Mouse (Mus musculus) G1E (cell line): ENCODE measurements around the gene Kif26a. TPM values are rescaled to one million over a fixed set of nuclear protein-coding genes. Genes with fewer than 3 reads are reported as not detected.

Experiments
- ATAC-seq: 2 replicates; pipeline ENCODE4 v1.8.0; 2016; ENCODE audit warnings: mild to moderate bottlenecking; ENCODE audit not compliant: insufficient number of reproducible peaks, poor library complexity, low FRiP score, severe bottlenecking; ENCODE audit errors: extremely low read depth
- DNase-seq: peaks from one replicate; pipeline ENCODE4 v3.0.0; 2012; ENCODE audit warnings: low spot score
- H3K27me3 ChIP-seq: 2 replicates; pipeline ENCODE4 v1.6.1; 2012; ENCODE audit warnings: mild to moderate bottlenecking, low read length, inconsistent platforms; ENCODE audit not compliant: insufficient read depth
- H3K36me3 ChIP-seq: replicated peaks from 2 replicates; pipeline ENCODE3; 2012; ENCODE audit warnings: mild to moderate bottlenecking, inconsistent platforms
- H3K4me1 ChIP-seq: 2 replicates; pipeline ENCODE4 v1.6.1; 2012; ENCODE audit warnings: low read depth, low read length, inconsistent platforms, mixed read lengths; ENCODE audit not compliant: insufficient read depth
- H3K4me3 ChIP-seq: 2 replicates; pipeline ENCODE4 v1.5.1; 2012; ENCODE audit warnings: low read depth, mild to moderate bottlenecking, inconsistent platforms, low read length, moderate library complexity, mixed read lengths
- H3K9me3 ChIP-seq: replicated peaks from 2 replicates; pipeline ENCODE4 v1.6.1; 2012; ENCODE audit warnings: inconsistent platforms
- CTCF ChIP-seq: IDR thresholded peaks from 2 replicates; pipeline ENCODE4 v1.5.1; 2012; ENCODE audit warnings: low read depth, low read length, inconsistent platforms, mixed read lengths
- GATA1 ChIP-seq: IDR thresholded peaks from 2 replicates; pipeline ENCODE4 v1.6.1; 2012; ENCODE audit warnings: borderline replicate concordance, low read length, inconsistent platforms, mixed read lengths
- GATA2 ChIP-seq: IDR thresholded peaks from 2 replicates; pipeline ENCODE4 v1.6.1; 2012; ENCODE audit warnings: low read depth, low read length, inconsistent platforms, borderline replicate concordance
- POLR2AphosphoS5 ChIP-seq: IDR thresholded peaks from 2 replicates; pipeline ENCODE4 v1.6.1; 2012; ENCODE audit warnings: low read depth, low read length, inconsistent platforms; ENCODE audit not compliant: insufficient replicate concordance
- TAL1 ChIP-seq: conservative IDR thresholded peaks from 2 replicates; pipeline ENCODE4 v1.6.1; 2012; ENCODE audit warnings: low read depth, low read length, inconsistent platforms, mixed read lengths
- polyA plus RNA-seq: library from polyadenylated mRNA; stranded (reverse); fragments of >175 nt; gene quantifications from 2 replicates; pipeline ENCODE4 v1.2.3, GENCODE M21; 2012
- total RNA-seq, 2 experiments: library from RNA; stranded (forward) in 1 of 2; stranded (reverse) in 1 of 2; fragments of 200-1000 nt in 1 of 2; fragments of >200 nt in 1 of 2; fragmentation: Nextera tagmentation in 1 of 2; gene quantifications; 2 replicates each; pipeline ENCODE4 v1.2.3; 2014 to 2017

Kif26a gene
- total and polyA plus RNA-seq, 3 experiments = not detected

- Histone ChIP-seq H3K4me1 (peaks cover 7% of the 10 kb centered on the region; the same call in 1 of the 2 replicates), H3K27me3 (peaks cover 22% of the 10 kb centered on the region), H3K36me3 (no peaks in the 10 kb centered on the region), H3K4me3 (no peak within 1 kb of the TSS), H3K9me3 (no peaks in the 10 kb centered on the region)
- DNase-seq = no peak
- TF ChIP-seq POLR2AphosphoS5 = no peak
- TF ChIP-seq CTCF = no peak
- TF ChIP-seq GATA2 = no peak
- no peak for TF ChIP-seq GATA1
- no peak for TF ChIP-seq TAL1
- ATAC-seq = no peak
These were observed 39.5 kb upstream of the Kif26a start, which contains the start of gene Aspg for GRCm38 (mm10) chr12:112106541-112106971. Gene Aspg (plus strand): TSS chr12:112106679.

- no peak overlapping the region for H3K4me3 ChIP-seq
- peaks cover 28% of the 10 kb centered on the region for H3K27me3 ChIP-seq
- ATAC-seq = no peak
These were observed 38.3 kb upstream of the Kif26a start for GRCm38 (mm10) chr12:112107685-112108084.

GRCm38 (mm10) chr12:112108696-112109445 lies 37.1 kb upstream of the Kif26a start:
- no peak for ATAC-seq
- H3K4me1 ChIP-seq = 0 out of 2 replicates have a peak, but pooled peaks cover 3% of the 10 kb centered on the region
- no peaks in the 10 kb centered on the region for H3K9me3 ChIP-seq
- TF ChIP-seq POLR2AphosphoS5 (no peak), GATA2 (no peak), GATA1 (no peak), CTCF (no peak), TAL1 (no peak)
- no peak for DNase-seq
- peaks cover 28% of the 10 kb centered on the region for H3K27me3 ChIP-seq
- H3K4me3 ChIP-seq = no peak overlapping the region
- H3K36me3 ChIP-seq = no peaks in the 10 kb centered on the region

More at GRCm38 (mm10) chr12:112107685-112108084, 38.3 kb upstream of the Kif26a start:
- no peaks in the 10 kb centered on the region for H3K36me3 ChIP-seq
- DNase-seq = no peak
- peaks cover 7% of the 10 kb centered on the region; the same call in 1 of the 2 replicates for H3K4me1 ChIP-seq
- TF ChIP-seq POLR2AphosphoS5 (no peak), GATA1 (no peak), TAL1 (no peak)
- no peaks in the 10 kb centered on the region for H3K9me3 ChIP-seq

- H3K27me3 ChIP-seq = peaks cover 28% of the 10 kb centered on the region
- H3K9me3 ChIP-seq = no peaks in the 10 kb centered on the region
- no peak for TF ChIP-seq TAL1
- TF ChIP-seq GATA1 = no peak
- no peak for TF ChIP-seq POLR2AphosphoS5
- TF ChIP-seq GATA2 = no peak
- no peak for TF ChIP-seq CTCF
- H3K4me3 ChIP-seq = no peak overlapping the region
- H3K36me3 ChIP-seq = no peaks in the 10 kb centered on the region
- H3K4me1 ChIP-seq = 0 out of 2 replicates have a peak, but pooled peaks cover 3% of the 10 kb centered on the region
- ATAC-seq (no peak), DNase-seq (no peak)
These were observed 36.3 kb upstream of the Kif26a start for GRCm38 (mm10) chr12:112109701-112110100.

GRCm38 (mm10) chr12:112111323-112111722 lies 34.7 kb upstream of the Kif26a start:
- 0 out of 2 replicates have a peak, but pooled peaks cover 3% of the 10 kb centered on the region for H3K4me1 ChIP-seq
- no peak for DNase-seq
- peaks cover 22% of the 10 kb centered on the region for H3K27me3 ChIP-seq
- no peak for TF ChIP-seq GATA1
- no peak for TF ChIP-seq TAL1
- TF ChIP-seq GATA2 = no peak
- TF ChIP-seq CTCF = no peak
- TF ChIP-seq POLR2AphosphoS5 = no peak
- no peak overlapping the region for H3K4me3 ChIP-seq
- no peaks in the 10 kb centered on the region for H3K9me3 ChIP-seq
- no peak for ATAC-seq
- H3K36me3 ChIP-seq = no peaks in the 10 kb centered on the region

GRCm38 (mm10) chr12:112112235-112112634 lies 33.8 kb upstream of the Kif26a start:
- Histone ChIP-seq H3K36me3 (no peaks in the 10 kb centered on the region), H3K9me3 (no peaks in the 10 kb centered on the region), H3K4me3 (no peak overlapping the region), H3K4me1 (0 out of 2 replicates have a peak, but pooled peaks cover 3% of the 10 kb centered on the region), H3K27me3 (peaks cover 14% of the 10 kb centered on the region)
- DNase-seq (no peak), ATAC-seq (no peak)
- TF ChIP-seq GATA1 (no peak), CTCF (no peak), TAL1 (no peak), POLR2AphosphoS5 (no peak; the same call in 1 of the 2 replicates), GATA2 (no peak)
